Comparison of ENCODE assay signal across 13 mouse cellular contexts in genomic region chr8:30913664-30914063, GRCm38 (mm10).
DNase-seq lines count a peak whose midpoint lies in the region; ATAC-seq and TF ChIP-seq lines count a peak whose summit lies in the region.
"Had no signal": no experiment of that assay in that cellular context is flagged by ENCODE, and none has a peak within 500 bp of the region (broad histone marks: within the 10 kb centered on the region; RNA-seq: fewer than 3 reads in every experiment).

No protein-coding gene starts in this region.

- peak; percentile 34 for DNase-seq in forebrain, postnatal 0 days
- no peak for DNase-seq in forebrain, embryonic 11.5 days (ENCODE audit: low spot score)
- peak; percentile 7 for DNase-seq in layer of hippocampus, adult 9-11 months
- no peak for DNase-seq in layer of hippocampus, adult 8-10 months (ENCODE audit: low spot score in 2 of 2)
- DNase-seq in right cerebral cortex, postnatal 4 days: peak; percentile 46
- DNase-seq in right cerebral cortex, adult 18-20 months: no peak
- DNase-seq in spleen, adult 12 weeks (ENCODE audit: low spot score): no peak
- DNase-seq: cerebellum, adult 18-20 months; gastrocnemius, adult 2 months; kidney, adult 2 months; thymus, postnatal 36 days had no signal

- 36% methylated on average over 5 of the region's 5 CpGs for WGBS in forebrain, postnatal 0 days
- 81% methylated on average over 5 of the region's 5 CpGs for WGBS in forebrain, embryonic 11.5 days

- no peak for TF ChIP-seq CTCF in forebrain, postnatal 0 days (IDR thresholded peaks at IDR 0.05; ENCODE audit: low read depth)

- H3K4me2 ChIP-seq in forebrain, postnatal 0 days (ENCODE audit: low read depth): no peak overlapping the region
- H3K4me2 ChIP-seq in forebrain, embryonic 11.5 days (ENCODE audit: low read depth, low read length, severe bottlenecking): no peak overlapping the region
- H3K4me2 ChIP-seq: heart, embryonic 15.5 days had no signal

- H3K27ac ChIP-seq in forebrain, postnatal 0 days (ENCODE audit: low read depth, low read length): no peak overlapping the region
- no peak overlapping the region for H3K27ac ChIP-seq in forebrain, embryonic 11.5 days (ENCODE audit: low read depth, low read length)
- H3K27ac ChIP-seq: gastrocnemius, adult 2 months; heart, embryonic 15.5 days had no signal

- no peaks in the 10 kb centered on the region for H3K36me3 ChIP-seq in forebrain, postnatal 0 days (ENCODE audit: insufficient read depth)
- H3K36me3 ChIP-seq in forebrain, embryonic 11.5 days (ENCODE audit: control insufficient read depth, insufficient read depth, low read length): no peaks in the 10 kb centered on the region
- H3K36me3 ChIP-seq: heart, embryonic 15.5 days had no signal

- peaks cover 3% of the 10 kb centered on the region; the same call in 1 of the 2 replicates for H3K4me1 ChIP-seq in forebrain, postnatal 0 days (ENCODE audit: insufficient read depth)
- H3K4me1 ChIP-seq in forebrain, embryonic 11.5 days (replicated peaks; ENCODE audit: control insufficient read depth, insufficient read depth, low read length): peaks cover 5% of the 10 kb centered on the region; the same call in 1 of the 2 replicates

- H3K27me3 ChIP-seq in forebrain, postnatal 0 days (ENCODE audit: insufficient read depth, low read length): no peaks in the 10 kb centered on the region
- no peaks in the 10 kb centered on the region for H3K27me3 ChIP-seq in forebrain, embryonic 11.5 days (ENCODE audit: control insufficient read depth, insufficient read depth, low read length)
- H3K27me3 ChIP-seq: heart, embryonic 15.5 days had no signal

- no peaks in the 10 kb centered on the region for H3K9me3 ChIP-seq in forebrain, postnatal 0 days (ENCODE audit: low read length)
- H3K9me3 ChIP-seq in forebrain, embryonic 11.5 days (ENCODE audit: control insufficient read depth, low read length): no peaks in the 10 kb centered on the region; the same call in 1 of the 2 replicates
- H3K9me3 ChIP-seq: heart, embryonic 15.5 days had no signal

- no peak for ATAC-seq in forebrain, postnatal 0 days
- no peak for ATAC-seq in forebrain, embryonic 11.5 days (replicated peaks; ENCODE audit: low FRiP score)
- ATAC-seq: CD4-positive, CD25-positive, alpha-beta regulatory T cell, adult 4 months had no signal

- H3K4me3 ChIP-seq in forebrain, postnatal 0 days (ENCODE audit: low read depth, low read length): no peak overlapping the region
- no peak overlapping the region for H3K4me3 ChIP-seq in forebrain, embryonic 11.5 days (ENCODE audit: low read depth, low read length)
- H3K4me3 ChIP-seq: gastrocnemius, adult 2 months; heart, embryonic 15.5 days had no signal

- H3K9ac ChIP-seq in forebrain, postnatal 0 days: no peak overlapping the region
- no peak overlapping the region for H3K9ac ChIP-seq in forebrain, embryonic 11.5 days (ENCODE audit: low read length)
- H3K9ac ChIP-seq: heart, embryonic 15.5 days had no signal

Comparison
In these comparisons a context has a peak if more than half of its experiments do, and no peak if none do; other contexts are left out.
1. DNase-seq: peak in forebrain, postnatal 0 days (single experiment), layer of hippocampus, adult 9-11 months (single experiment) and right cerebral cortex, postnatal 4 days (single experiment); none in forebrain, embryonic 11.5 days (single experiment), layer of hippocampus, adult 8-10 months (0 of 2), right cerebral cortex, adult 18-20 months (single experiment) and spleen, adult 12 weeks (single experiment).